Mouse (Mus musculus) thymus, postnatal 25 days (tissue): Measurements from ENCODE around the gene Gm266.
"Not testable (repeated sequence)": the region's sequence is repeated elsewhere in the genome, so short reads cannot be mapped to it uniquely, and the experiment has no call there.

Source experiments
- DNase-seq: peaks from one replicate; pipeline ENCODE4 v3.0.0; 2022

The Gm266 gene

GRCm38 (mm10) chr12:111485652-111486306 lies at the start of gene Gm266:
Gene Gm266 (minus strand): TSS chr12:111485823.
- DNase-seq: no peak

GRCm38 (mm10) chr12:111535281-111535680 lies 49.7 kb upstream of the Gm266 start:
- no peak for DNase-seq

GRCm38 (mm10) chr12:111533096-111533794 lies 47.6 kb upstream of the Gm266 start:
- DNase-seq: no peak

GRCm38 (mm10) chr12:111529192-111529591 lies 43.6 kb upstream of the Gm266 start:
- DNase-seq: no peak

- DNase-seq: no peak
Measured at GRCm38 (mm10) chr12:111527643-111528281, 42.1 kb upstream of the Gm266 start.

- no peak for DNase-seq
Measured at GRCm38 (mm10) chr12:111524883-111525282, 39.3 kb upstream of the Gm266 start.

- DNase-seq: no peak
Measured at GRCm38 (mm10) chr12:111524469-111524868, 38.8 kb upstream of the Gm266 start.

- no peak for DNase-seq
Measured at GRCm38 (mm10) chr12:111520994-111521393, 35.4 kb upstream of the Gm266 start.

GRCm38 (mm10) chr12:111519821-111520220 lies 34.2 kb upstream of the Gm266 start:
- no peak for DNase-seq

GRCm38 (mm10) chr12:111518391-111518790 lies 32.8 kb upstream of the Gm266 start:
- DNase-seq: no peak

- no peak for DNase-seq
Measured at GRCm38 (mm10) chr12:111517901-111518300, 32.3 kb upstream of the Gm266 start.

GRCm38 (mm10) chr12:111516826-111517225 lies 31.2 kb upstream of the Gm266 start:
- no peak for DNase-seq

GRCm38 (mm10) chr12:111515920-111516319 lies 30.3 kb upstream of the Gm266 start:
- no peak for DNase-seq

- DNase-seq: no peak
Measured at GRCm38 (mm10) chr12:111514874-111515649, 29.4 kb upstream of the Gm266 start.

- DNase-seq: no peak
Measured at GRCm38 (mm10) chr12:111514231-111514792, 28.7 kb upstream of the Gm266 start.

GRCm38 (mm10) chr12:111513673-111514072 lies 28.1 kb upstream of the Gm266 start:
- no peak for DNase-seq

GRCm38 (mm10) chr12:111512572-111513063 lies 27.0 kb upstream of the Gm266 start:
- no peak for DNase-seq

GRCm38 (mm10) chr12:111508438-111508837 lies 22.8 kb upstream of the Gm266 start:
- not testable (repeated sequence) for DNase-seq

- no peak for DNase-seq
Measured at GRCm38 (mm10) chr12:111507962-111508361, 22.3 kb upstream of the Gm266 start.

GRCm38 (mm10) chr12:111507001-111507400 lies 21.4 kb upstream of the Gm266 start:
- DNase-seq: no peak

- peak; percentile 75 for DNase-seq
Measured at GRCm38 (mm10) chr12:111504904-111505303, 19.3 kb upstream of the Gm266 start.

GRCm38 (mm10) chr12:111503571-111503970 lies 17.9 kb upstream of the Gm266 start:
- no peak for DNase-seq
